Mouse (Mus musculus): ENCODE data around the gene Smpd1.

GRCm38 (mm10) chr7:105547970-105548369, 6.2 kb upstream of the Smpd1 start:
- no peak for TF ChIP-seq CTCF (IDR thresholded peaks at IDR 0.05; ENCODE audit: low read depth)
- TF ChIP-seq EP300 (IDR thresholded peaks at IDR 0.05; ENCODE audit: low read depth) = no peak

All from heart, postnatal 0 days (tissue).